Mouse (Mus musculus): ENCODE measurements around the gene S100a10. TPM values are rescaled to one million over a fixed set of nuclear protein-coding genes. Genes with fewer than 3 reads are reported as not detected.

S100a10 gene
- total and polyA plus RNA-seq, 2 experiments from 2014 or later: 68.9 to 134 TPM

DNA sequence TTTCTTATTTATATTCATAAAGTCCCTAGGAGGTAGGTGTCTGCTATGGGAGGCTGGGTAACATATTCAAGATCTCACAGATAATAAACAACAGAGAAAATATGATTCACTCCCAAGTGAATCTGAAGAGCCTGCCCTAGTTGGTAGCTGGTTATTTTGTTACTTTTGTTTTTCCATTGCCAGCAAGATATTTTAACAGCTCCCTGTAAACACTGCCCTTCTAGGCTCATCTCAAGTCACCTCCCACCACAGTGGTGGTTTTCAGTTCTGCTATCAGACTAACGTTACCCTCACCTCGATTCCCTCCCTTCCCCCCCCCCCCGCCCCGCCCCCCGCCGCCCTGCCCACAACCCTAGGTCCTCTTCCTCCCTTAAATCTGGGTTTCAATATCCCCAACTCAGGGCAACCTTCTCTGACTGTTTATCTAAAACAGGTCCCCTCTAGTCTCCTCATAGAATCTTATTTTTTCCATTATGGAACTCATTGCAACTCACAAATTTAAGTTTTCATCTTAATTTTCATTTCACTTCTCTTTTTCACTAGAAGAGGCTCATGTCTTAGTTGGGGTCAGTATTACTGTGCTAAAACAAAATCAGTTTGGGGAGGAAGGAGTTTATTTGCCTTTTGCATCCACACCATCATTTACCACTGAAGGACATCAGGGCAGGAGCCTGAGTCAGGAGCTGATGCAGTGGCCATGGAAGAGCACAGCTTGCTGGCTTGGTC, 6.2 kb upstream of the S100a10 start:
- no peaks in the 10 kb centered on the region for H3K9me3 ChIP-seq (ENCODE audit: low read length)
- 78% methylated on average over 6 of the region's 6 CpGs for WGBS
- H3K27me3 ChIP-seq (ENCODE audit: insufficient read depth, low read length): no peaks in the 10 kb centered on the region
- DNase-seq (ENCODE audit: low spot score): no peak
- no peak for TF ChIP-seq CTCF (IDR thresholded peaks at IDR 0.05)
- H3K36me3 ChIP-seq (ENCODE audit: insufficient read depth, low read length): no peaks in the 10 kb centered on the region
- no peak overlapping the region for H3K27ac ChIP-seq (ENCODE audit: low read depth, low read length)
- no peak overlapping the region for H3K9ac ChIP-seq (replicated peaks; ENCODE audit: low read length, poor library complexity, severe bottlenecking)
- no peaks in the 10 kb centered on the region for H3K4me1 ChIP-seq (ENCODE audit: insufficient read depth, low read length)
- no peak overlapping the region for H3K4me3 ChIP-seq (ENCODE audit: low read depth, low read length)
- H3K4me2 ChIP-seq (ENCODE audit: low read depth, low read length, poor library complexity, severe bottlenecking): no peak overlapping the region
- no peak for ATAC-seq (ENCODE audit: low FRiP score)

DNA sequence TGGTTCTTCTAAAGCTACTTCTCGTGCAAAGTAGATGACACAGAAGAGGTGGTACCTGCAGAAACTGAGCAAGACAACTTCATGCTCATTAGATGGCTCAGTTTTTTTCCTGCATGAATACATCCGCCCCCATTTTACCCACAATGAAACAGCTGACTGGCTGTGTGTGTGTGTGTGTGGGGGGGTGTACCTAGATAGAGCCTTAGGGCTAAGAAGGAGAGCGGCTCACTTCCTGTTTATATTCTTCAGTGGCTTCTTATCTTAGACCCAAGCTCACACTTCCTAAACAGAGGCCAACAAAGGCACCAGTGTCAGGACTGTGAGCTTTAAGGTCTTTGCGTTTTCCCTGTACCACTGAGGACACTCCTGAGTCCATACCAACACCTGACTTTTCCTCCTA, 4.9 kb upstream of the S100a10 start:
- no peak overlapping the region for H3K27ac ChIP-seq (ENCODE audit: low read depth, low read length)
- no peak for TF ChIP-seq CTCF (IDR thresholded peaks at IDR 0.05)
- peaks cover 3% of the 10 kb centered on the region; the same call in 1 of the 2 replicates for H3K4me1 ChIP-seq (ENCODE audit: insufficient read depth, low read length)
- no peak for DNase-seq (ENCODE audit: low spot score)
- H3K4me2 ChIP-seq (ENCODE audit: low read depth, low read length, poor library complexity, severe bottlenecking): no peak overlapping the region
- WGBS: 89% methylated on average over 4 of the region's 4 CpGs
- H3K36me3 ChIP-seq (ENCODE audit: insufficient read depth, low read length): no peaks in the 10 kb centered on the region
- no peak overlapping the region for H3K9ac ChIP-seq (replicated peaks; ENCODE audit: low read length, poor library complexity, severe bottlenecking)
- no peak for ATAC-seq (ENCODE audit: low FRiP score)
- H3K4me3 ChIP-seq (ENCODE audit: low read depth, low read length): no peak overlapping the region
- no peaks in the 10 kb centered on the region for H3K9me3 ChIP-seq (ENCODE audit: low read length)
- H3K27me3 ChIP-seq (ENCODE audit: insufficient read depth, low read length): no peaks in the 10 kb centered on the region

DNA sequence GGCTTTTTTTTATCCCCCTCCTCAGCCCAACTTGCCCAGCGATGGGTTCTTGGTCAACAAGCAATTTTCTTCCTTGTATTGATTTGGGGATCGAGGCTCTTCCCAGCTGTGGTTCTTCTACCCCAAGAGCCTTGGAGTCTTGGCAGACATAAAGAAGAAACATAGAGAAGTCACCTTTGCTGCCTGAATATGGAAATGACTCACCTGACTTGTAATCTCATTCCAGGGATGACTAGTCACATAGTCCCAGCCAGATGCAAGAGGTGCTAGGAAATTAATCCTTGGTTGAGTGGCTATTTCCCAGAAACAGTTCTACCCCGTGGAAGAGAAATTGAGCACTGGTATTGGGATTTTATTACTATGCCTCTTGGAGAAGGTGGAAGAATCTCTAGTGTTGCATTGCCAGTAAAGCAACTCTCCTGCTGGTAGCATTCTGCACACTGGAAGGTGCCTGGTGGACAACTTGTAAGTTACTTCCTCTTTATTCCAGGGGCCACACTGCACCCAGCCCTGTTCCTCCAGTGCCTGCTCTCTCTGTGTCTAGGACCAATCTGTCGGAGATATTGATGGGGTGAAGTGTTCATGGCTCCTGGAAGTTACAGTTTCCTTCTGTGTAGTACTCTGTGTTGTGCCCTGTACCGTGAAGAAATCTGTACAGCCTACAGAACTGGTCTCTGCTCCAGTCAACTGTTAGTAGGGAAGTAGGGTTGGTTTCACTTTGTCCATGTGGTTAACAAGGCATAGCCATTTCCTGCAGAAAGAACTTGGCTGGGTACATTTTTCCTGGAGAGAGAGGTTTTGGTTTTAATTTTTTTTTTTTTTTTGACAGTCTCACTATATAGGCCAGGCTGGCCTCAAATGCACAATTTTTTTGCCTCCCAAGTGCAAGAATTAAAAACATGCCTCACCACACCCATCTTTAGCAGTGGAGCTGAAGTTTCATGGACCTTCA, 2.7 kb upstream of the S100a10 start:
- H3K27me3 ChIP-seq (ENCODE audit: insufficient read depth, low read length): no peaks in the 10 kb centered on the region
- no peaks in the 10 kb centered on the region for H3K9me3 ChIP-seq (ENCODE audit: low read length)
- H3K9ac ChIP-seq (replicated peaks; ENCODE audit: low read length, poor library complexity, severe bottlenecking): no peak overlapping the region
- peaks cover 7% of the 10 kb centered on the region; the same call in 1 of the 2 replicates for H3K4me1 ChIP-seq (ENCODE audit: insufficient read depth, low read length)
- H3K27ac ChIP-seq (ENCODE audit: low read depth, low read length): no peak overlapping the region
- no peaks in the 10 kb centered on the region for H3K36me3 ChIP-seq (ENCODE audit: insufficient read depth, low read length)
- WGBS: 93% methylated on average over 5 of the region's 5 CpGs
- ATAC-seq (ENCODE audit: low FRiP score): no peak
- no peak for TF ChIP-seq CTCF (IDR thresholded peaks at IDR 0.05)
- DNase-seq (ENCODE audit: low spot score): no peak
- no peak overlapping the region for H3K4me3 ChIP-seq (ENCODE audit: low read depth, low read length)
- H3K4me2 ChIP-seq (ENCODE audit: low read depth, low read length, poor library complexity, severe bottlenecking): no peak overlapping the region

DNA sequence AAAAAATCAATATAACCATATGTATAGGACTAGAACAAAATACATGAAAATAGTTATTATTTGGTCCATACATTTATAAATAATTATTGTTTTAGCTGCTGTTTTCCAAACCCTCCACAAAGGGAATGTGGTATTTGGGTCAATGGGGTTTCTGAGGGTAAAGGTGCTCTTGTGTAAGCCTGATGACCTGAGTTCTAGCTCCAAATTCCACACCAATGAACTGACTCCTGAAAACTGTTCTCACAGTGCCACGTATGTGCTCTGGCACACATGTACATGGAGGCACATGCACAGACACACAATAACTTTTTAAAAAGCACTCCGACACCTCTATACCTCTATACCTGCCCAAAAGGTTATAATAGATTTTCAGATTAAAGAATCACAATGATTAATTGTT, 1.6 kb upstream of the S100a10 start:
- peaks cover 7% of the 10 kb centered on the region; the same call in 1 of the 2 replicates for H3K4me1 ChIP-seq (ENCODE audit: insufficient read depth, low read length)
- TF ChIP-seq CTCF (IDR thresholded peaks at IDR 0.05): no peak
- 96% methylated on average over 2 of the region's 2 CpGs for WGBS

DNA sequence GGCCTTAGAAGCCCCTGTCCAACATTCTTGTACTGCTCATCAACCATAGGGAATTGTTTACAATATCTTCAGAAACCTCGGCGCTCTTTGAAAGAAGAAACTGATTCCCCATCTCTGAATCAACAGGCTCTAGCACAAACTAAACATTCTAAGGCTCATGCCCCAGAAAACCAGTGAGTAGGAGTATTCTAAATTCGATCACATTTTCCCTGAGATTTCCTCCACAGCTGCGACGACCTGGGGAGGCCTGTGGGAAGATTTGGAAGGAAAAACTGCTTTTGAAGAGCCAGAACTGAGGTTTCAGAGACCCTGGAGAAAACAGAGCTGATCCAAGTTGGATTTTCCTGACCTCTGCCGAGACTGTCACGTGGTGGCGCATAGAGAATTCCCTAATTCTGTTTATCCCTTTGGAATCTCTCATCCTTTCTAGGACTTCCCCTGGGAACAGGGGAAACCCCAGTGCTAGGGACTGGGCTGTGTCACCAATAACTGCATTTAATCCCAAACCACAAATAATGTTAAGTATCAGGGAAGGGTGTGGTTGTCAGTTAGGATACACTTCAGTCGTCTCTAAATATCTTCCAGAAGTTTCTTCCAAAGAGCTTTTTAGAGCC, 1.0 kb upstream of the S100a10 start:
- no peaks in the 10 kb centered on the region for H3K36me3 ChIP-seq (ENCODE audit: insufficient read depth, low read length)
- H3K4me3 ChIP-seq (ENCODE audit: low read depth, low read length): no peak overlapping the region
- ATAC-seq (ENCODE audit: low FRiP score): no peak
- DNase-seq (ENCODE audit: low spot score): no peak
- no peak for TF ChIP-seq CTCF (IDR thresholded peaks at IDR 0.05)
- 59% methylated on average over 9 of the region's 9 CpGs for WGBS
- no peak overlapping the region for H3K9ac ChIP-seq (replicated peaks; ENCODE audit: low read length, poor library complexity, severe bottlenecking)
- H3K4me1 ChIP-seq (ENCODE audit: insufficient read depth, low read length): peaks cover 7% of the 10 kb centered on the region; the same call in 1 of the 2 replicates
- no peak overlapping the region for H3K27ac ChIP-seq (ENCODE audit: low read depth, low read length)
- no peaks in the 10 kb centered on the region for H3K9me3 ChIP-seq (ENCODE audit: low read length)
- H3K27me3 ChIP-seq (ENCODE audit: insufficient read depth, low read length): no peaks in the 10 kb centered on the region
- H3K4me2 ChIP-seq (ENCODE audit: low read depth, low read length, poor library complexity, severe bottlenecking): no peak overlapping the region

More for the DNA sequence above, 1.6 kb upstream of the S100a10 start:
- ATAC-seq (ENCODE audit: low FRiP score): no peak
- no peak for DNase-seq (ENCODE audit: low spot score)
- Histone ChIP-seq H3K36me3 (ENCODE audit: insufficient read depth, low read length) (no peaks in the 10 kb centered on the region), H3K9ac (replicated peaks; ENCODE audit: low read length, poor library complexity, severe bottlenecking) (no peak overlapping the region), H3K27me3 (ENCODE audit: insufficient read depth, low read length) (no peaks in the 10 kb centered on the region), H3K27ac (ENCODE audit: low read depth, low read length) (no peak overlapping the region), H3K9me3 (ENCODE audit: low read length) (no peaks in the 10 kb centered on the region), H3K4me2 (ENCODE audit: low read depth, low read length, poor library complexity, severe bottlenecking) (no peak overlapping the region), H3K4me3 (ENCODE audit: low read depth, low read length) (no peak overlapping the region)

All from midbrain, postnatal 0 days (tissue).